8 mouse cellular contexts compared by ENCODE assay signal in the genomic region with DNA sequence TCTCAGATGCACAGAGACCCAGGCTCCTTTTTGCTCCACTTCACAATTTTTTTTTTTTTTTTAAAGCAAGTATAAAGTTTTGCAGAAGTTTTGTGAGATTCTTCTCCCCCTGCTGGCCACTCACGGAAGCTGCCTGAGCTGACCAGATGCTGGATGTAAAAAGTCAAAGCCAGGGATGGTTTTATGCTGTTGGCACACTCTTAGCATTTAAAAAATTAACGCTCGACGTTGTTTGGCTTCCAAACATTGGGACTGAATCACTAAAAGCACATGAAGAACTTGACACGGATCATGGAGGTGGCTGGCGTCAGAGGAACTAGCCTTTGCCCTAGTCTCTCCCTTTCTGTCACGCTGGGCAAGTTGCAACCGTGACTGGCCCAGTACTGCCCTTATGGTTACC.
A peak's percentile ranks its signal among the peaks of the same experiment; 100 is the strongest.
DNase-seq lines count a peak whose midpoint lies in the region; ATAC-seq and TF ChIP-seq lines count a peak whose summit lies in the region.
"Had no signal": no experiment of that assay in that cellular context is flagged by ENCODE, and none has a peak within 500 bp of the region (broad histone marks: within the 10 kb centered on the region; RNA-seq: fewer than 3 reads in every experiment).

No protein-coding gene starts in this region.

- no peaks in the 10 kb centered on the region for H3K36me3 ChIP-seq in hindbrain, embryonic 14.5 days (replicated peaks; ENCODE audit: control insufficient read depth, insufficient read depth)
- H3K36me3 ChIP-seq in hindbrain, embryonic 12.5 days, result no peaks in the 10 kb centered on the region
- H3K36me3 ChIP-seq in liver, postnatal 0 days (replicated peaks; ENCODE audit: insufficient read depth, low read length), result no peaks in the 10 kb centered on the region
- H3K36me3 ChIP-seq: limb, embryonic 13.5 days had no signal

- H3K9ac ChIP-seq in hindbrain, embryonic 14.5 days, result no peak overlapping the region
- H3K9ac ChIP-seq in hindbrain, embryonic 12.5 days, result no peak overlapping the region
- no peak overlapping the region for H3K9ac ChIP-seq in liver, postnatal 0 days (replicated peaks)
- H3K9ac ChIP-seq: limb, embryonic 13.5 days had no signal

- no peaks in the 10 kb centered on the region for H3K9me3 ChIP-seq in hindbrain, embryonic 14.5 days (ENCODE audit: control insufficient read depth, low read length)
- H3K9me3 ChIP-seq in hindbrain, embryonic 12.5 days (replicated peaks), result no peaks in the 10 kb centered on the region
- H3K9me3 ChIP-seq in liver, postnatal 0 days (ENCODE audit: low read length), result no peaks in the 10 kb centered on the region
- H3K9me3 ChIP-seq: limb, embryonic 13.5 days had no signal

- no peaks in the 10 kb centered on the region for H3K27me3 ChIP-seq in hindbrain, embryonic 14.5 days (ENCODE audit: control insufficient read depth, insufficient read depth, low read length)
- H3K27me3 ChIP-seq in hindbrain, embryonic 12.5 days, result no peaks in the 10 kb centered on the region
- H3K27me3 ChIP-seq in liver, postnatal 0 days (ENCODE audit: insufficient read depth, low read length), result no peaks in the 10 kb centered on the region
- H3K27me3 ChIP-seq: limb, embryonic 13.5 days had no signal

- ATAC-seq in hindbrain, embryonic 14.5 days (ENCODE audit: low FRiP score), result no peak
- no peak for ATAC-seq in hindbrain, embryonic 12.5 days (ENCODE audit: low FRiP score)
- ATAC-seq in liver, postnatal 0 days, result no peak
- no peak for ATAC-seq in inflammation-experienced regulatory T-cells, adult 6 months

- no peaks in the 10 kb centered on the region for H3K4me1 ChIP-seq in hindbrain, embryonic 14.5 days (replicated peaks; ENCODE audit: control insufficient read depth, insufficient read depth, low read length)
- H3K4me1 ChIP-seq in hindbrain, embryonic 12.5 days, result 0 out of 2 replicates have a peak, but pooled peaks cover 3% of the 10 kb centered on the region
- H3K4me1 ChIP-seq in liver, postnatal 0 days (ENCODE audit: insufficient read depth), result no peaks in the 10 kb centered on the region

- H3K27ac ChIP-seq in hindbrain, embryonic 14.5 days, result no peak overlapping the region
- no peak overlapping the region for H3K27ac ChIP-seq in hindbrain, embryonic 12.5 days
- H3K27ac ChIP-seq in liver, postnatal 0 days (ENCODE audit: low read depth), result no peak overlapping the region
- H3K27ac ChIP-seq: limb, embryonic 13.5 days had no signal

- no peak overlapping the region for H3K4me2 ChIP-seq in hindbrain, embryonic 14.5 days (replicated peaks)
- H3K4me2 ChIP-seq in hindbrain, embryonic 12.5 days (replicated peaks), result no peak overlapping the region
- H3K4me2 ChIP-seq in liver, postnatal 0 days (ENCODE audit: low read depth, low read length), result no peak overlapping the region
- H3K4me2 ChIP-seq: limb, embryonic 13.5 days had no signal

- TF ChIP-seq EP300 in liver, postnatal 0 days (IDR thresholded peaks at IDR 0.05; ENCODE audit: low read depth), result no peak

- TF ChIP-seq CTCF in liver, postnatal 0 days (IDR thresholded peaks at IDR 0.05; ENCODE audit: low read depth), result peak; percentile 61

- 54% methylated on average over 8 of the region's 8 CpGs for WGBS in hindbrain, embryonic 14.5 days
- WGBS in hindbrain, embryonic 12.5 days, result 54% methylated on average over 8 of the region's 8 CpGs
- WGBS in liver, postnatal 0 days (ENCODE audit: insufficient replicate concordance), result 51% methylated on average over 8 of the region's 8 CpGs

- no peak overlapping the region for H3K4me3 ChIP-seq in hindbrain, embryonic 14.5 days (replicated peaks; ENCODE audit: low read length)
- H3K4me3 ChIP-seq in hindbrain, embryonic 12.5 days, result no peak overlapping the region
- no peak overlapping the region for H3K4me3 ChIP-seq in liver, postnatal 0 days (ENCODE audit: low read depth, low read length)
- H3K4me3 ChIP-seq: limb, embryonic 13.5 days had no signal

- peak; percentile 69 for DNase-seq in hindbrain, embryonic 14.5 days (ENCODE audit: low spot score)
- DNase-seq in 416B (ENCODE audit: low read depth), result peak; percentile 40
- DNase-seq in ES-CJ7 (ENCODE audit: low read depth, low spot score), result peak; percentile 8
- peak; percentile 17 for DNase-seq in embryo, embryonic 9.5 days (ENCODE audit: extremely low spot score)
- DNase-seq in liver, postnatal 0 days, result peak; percentile 49

Comparison
In these comparisons a context has a peak if more than half of its experiments do, and no peak if none do; other contexts are left out.
1. DNase-seq: peak in every context shown above with its lines; median percentile 69 in hindbrain, embryonic 14.5 days; 49 in liver, postnatal 0 days; 40 in 416B; 17 in embryo, embryonic 9.5 days; 8 in ES-CJ7.